Mouse (Mus musculus) liver, embryonic 14.5 days (tissue): ENCODE measurements around the gene Nrxn3. TPM values are rescaled to one million over a fixed set of nuclear protein-coding genes. Genes with fewer than 3 reads are reported as not detected.

Source experiments
- ATAC-seq: fragments of 200-750 bp; cut with Nextera tagmentation; 2 replicates; pipeline ENCODE4 v1.8.0; 2017; ENCODE audit warnings: moderate number of reproducible peaks, mild to moderate bottlenecking, moderate library complexity; ENCODE audit not compliant: insufficient read depth
- DNase-seq, 3 experiments: peaks; one replicate each; pipeline ENCODE4 v3.0.0-alpha.2; 2012 to 2013; ENCODE audit warnings: low read depth in 3 of 3, low spot score in 3 of 3
- H3K27ac ChIP-seq: fragments of 300-500 bp; sonication (generic); 2 replicates; pipeline ENCODE4 v1.5.1; 2014; ENCODE audit warnings: moderate library complexity, mild to moderate bottlenecking, control low read depth, inconsistent platforms
- H3K27me3 ChIP-seq: fragments of 300-500 bp; sonication (generic); 2 replicates; pipeline ENCODE4 v1.6.1; 2014; ENCODE audit warnings: mild to moderate bottlenecking, low read length, moderate library complexity; ENCODE audit not compliant: control insufficient read depth, insufficient read depth
- H3K36me3 ChIP-seq: fragments of 300-500 bp; sonication (generic); replicated peaks from 2 replicates; pipeline ENCODE4 v1.6.1; 2014; ENCODE audit warnings: low read depth; ENCODE audit not compliant: control insufficient read depth, insufficient read depth
- H3K4me1 ChIP-seq, 2 experiments: fragments of 200-500 bp in 1 of 2; fragments of 300-500 bp in 1 of 2; sonication (generic) in 1 of 2; replicated peaks; 2 replicates each; pipeline ENCODE4 v1.6.1; 2012 to 2014; ENCODE audit warnings: antibody characterized with exemption in 1 of 2, inconsistent platforms in 1 of 2, low read length in 1 of 2; ENCODE audit not compliant: control insufficient read depth in 2 of 2, insufficient read depth in 2 of 2
- H3K4me2 ChIP-seq: fragments of 300-500 bp; sonication (generic); 2 replicates; pipeline ENCODE4 v1.6.1; 2014; ENCODE audit warnings: low read depth, mild to moderate bottlenecking, control low read depth, moderate library complexity
- H3K4me3 ChIP-seq, 2 experiments: fragments of 200-500 bp in 1 of 2; fragments of 300-500 bp in 1 of 2; sonication (generic) in 1 of 2; 2 replicates each; pipeline ENCODE4 v1.5.1; 2012 to 2014; ENCODE audit warnings: low read depth in 2 of 2, low read length in 2 of 2, mild to moderate bottlenecking in 2 of 2, control low read depth in 1 of 2, inconsistent platforms in 1 of 2, moderate library complexity in 1 of 2; ENCODE audit not compliant: insufficient read depth in 1 of 2
- H3K9ac ChIP-seq: fragments of 300-500 bp; sonication (generic); replicated peaks from 2 replicates; pipeline ENCODE4 v1.6.1; 2014; ENCODE audit warnings: mild to moderate bottlenecking, control low read depth, moderate library complexity
- H3K9me3 ChIP-seq: fragments of 300-500 bp; sonication (generic); 2 replicates; pipeline ENCODE4 v1.6.1; 2016; ENCODE audit warnings: low read length, mixed read lengths; ENCODE audit not compliant: control insufficient read depth
- CTCF ChIP-seq: IDR thresholded peaks from 2 replicates; pipeline ENCODE4 v1.5.1; 2016; ENCODE audit warnings: antibody characterized with exemption, low read depth, control low read depth
- EP300 ChIP-seq: IDR thresholded peaks from 2 replicates; pipeline ENCODE4 v1.6.1; 2016; ENCODE audit warnings: antibody characterized with exemption, low read depth
- WGBS: fragments of 180-500 bp; shearing (Covaris S2); extraction: QIAGEN DNeasy Blood & Tissue Kit; methylation state at CpG from one replicate; pipeline ENCODE4 v1.1.7; 2014; ENCODE audit not compliant: insufficient replicate concordance; 5-methylcytosine and 5-hydroxymethylcytosine counted together
- polyA plus RNA-seq, 2 experiments: library from polyadenylated mRNA; depleted of rRNA in 1 of 2; stranded (reverse) in 1 of 2; unstranded in 1 of 2; fragments of >200 nt; fragmentation: Nextera tagmentation in 1 of 2; extraction: Ambion mirVana in 1 of 2; gene quantifications; 2 replicates each; pipeline versions ENCODE4 v1.2.1 to v1.2.3; 2012 to 2014

Gene Nrxn3
- polyA plus RNA-seq, 2 experiments = 0.12 to 0.38 TPM

DNA sequence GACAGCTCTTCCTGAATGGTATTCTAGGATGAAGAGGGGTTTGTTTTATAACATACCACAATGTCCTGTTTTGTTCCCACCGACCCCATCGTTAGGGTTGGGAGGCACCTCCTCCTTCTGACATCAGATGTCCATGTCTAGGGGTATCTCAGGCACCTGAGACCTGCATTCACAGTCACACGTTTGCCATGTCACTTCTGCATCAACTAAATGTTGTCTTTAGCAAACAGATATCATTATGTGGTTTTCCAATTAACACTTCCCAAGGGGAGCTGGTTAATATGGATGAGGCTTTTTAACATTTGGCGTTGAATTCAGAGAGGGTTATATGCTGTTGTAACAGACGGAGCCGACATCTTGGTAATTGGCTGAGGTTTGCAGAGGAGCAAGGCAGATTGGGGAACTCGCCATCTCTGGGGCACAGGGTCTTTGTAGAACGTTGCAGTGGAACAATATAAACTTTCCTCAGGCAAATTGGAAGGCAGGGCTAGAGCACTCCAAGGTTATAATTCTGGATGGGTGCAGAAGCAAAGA is 412.2 kb downstream of the Nrxn3 start:
- Histone ChIP-seq H3K27ac (no peak overlapping the region), H3K4me1 (no peaks in the 10 kb centered on the region), H3K36me3 (no peaks in the 10 kb centered on the region), H3K9me3 (no peaks in the 10 kb centered on the region), H3K4me3 (no peak overlapping the region), H3K4me2 (no peak overlapping the region), H3K27me3 (no peaks in the 10 kb centered on the region), H3K9ac (no peak overlapping the region)
- DNase-seq (no peak), ATAC-seq (no peak)
- TF ChIP-seq CTCF = no peak
- no peak for TF ChIP-seq EP300
- 47% methylated on average over 8 of the region's 8 CpGs for WGBS

DNA sequence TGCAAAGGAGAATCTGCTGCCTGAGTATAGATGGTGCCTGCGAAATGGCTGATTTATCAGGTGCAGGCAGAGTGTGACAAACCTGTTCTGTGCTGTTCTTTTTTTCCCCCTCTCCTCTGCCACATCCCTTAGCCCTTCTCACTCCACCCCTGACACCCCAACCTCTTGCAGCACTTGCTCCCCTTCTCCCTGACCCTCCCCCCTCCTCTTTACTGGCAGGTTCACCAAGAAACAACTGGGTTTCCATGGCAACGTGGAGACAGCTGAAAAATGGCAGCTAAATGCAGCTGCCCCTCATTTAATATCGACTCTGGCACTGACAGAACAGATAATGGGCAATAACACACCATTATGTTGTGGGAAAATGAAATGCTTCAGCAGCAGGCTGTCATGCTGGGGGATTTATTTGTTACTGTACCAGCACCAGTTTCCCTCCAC is 426.3 kb downstream of the Nrxn3 start:
- 19% methylated on average over 3 of the region's 3 CpGs for WGBS
- H3K4me3 ChIP-seq = no peak overlapping the region
- TF ChIP-seq CTCF = no peak
- TF ChIP-seq EP300 = no peak
- no peak overlapping the region for H3K27ac ChIP-seq
- no peaks in the 10 kb centered on the region for H3K9me3 ChIP-seq
- H3K27me3 ChIP-seq = no peaks in the 10 kb centered on the region
- H3K9ac ChIP-seq = no peak overlapping the region
- H3K36me3 ChIP-seq = no peaks in the 10 kb centered on the region
- DNase-seq = no peak
- H3K4me1 ChIP-seq = no peaks in the 10 kb centered on the region
- no peak for ATAC-seq
- H3K4me2 ChIP-seq = no peak overlapping the region

DNA sequence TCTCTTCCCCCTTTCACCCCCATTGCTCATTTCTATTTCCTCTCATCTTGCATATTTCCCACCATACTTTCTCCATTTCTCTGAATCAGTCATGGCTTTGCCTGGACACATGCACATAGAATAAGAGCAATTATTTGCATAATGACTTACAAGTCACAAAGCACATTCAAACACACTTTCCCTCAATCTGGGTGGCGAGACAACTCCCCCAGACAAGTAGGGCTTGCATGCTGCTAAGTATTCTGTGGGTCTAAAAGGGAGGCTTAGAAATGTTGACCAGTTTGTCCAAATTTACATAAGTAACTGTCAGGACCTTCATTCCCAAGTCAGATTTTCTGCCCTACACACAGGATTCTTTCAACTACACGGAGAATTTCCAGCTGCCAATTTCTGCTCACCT is 426.8 kb downstream of the Nrxn3 start:
- H3K4me1 ChIP-seq = no peaks in the 10 kb centered on the region
- no peak overlapping the region for H3K27ac ChIP-seq
- no peak overlapping the region for H3K4me2 ChIP-seq
- H3K36me3 ChIP-seq = no peaks in the 10 kb centered on the region
- WGBS = 36% methylated on average over 2 of the region's 2 CpGs
- no peaks in the 10 kb centered on the region for H3K9me3 ChIP-seq
- H3K9ac ChIP-seq = no peak overlapping the region
- no peaks in the 10 kb centered on the region for H3K27me3 ChIP-seq
- no peak for ATAC-seq
- DNase-seq = no peak
- TF ChIP-seq EP300 (no peak), CTCF (no peak)
- H3K4me3 ChIP-seq = no peak overlapping the region

DNA sequence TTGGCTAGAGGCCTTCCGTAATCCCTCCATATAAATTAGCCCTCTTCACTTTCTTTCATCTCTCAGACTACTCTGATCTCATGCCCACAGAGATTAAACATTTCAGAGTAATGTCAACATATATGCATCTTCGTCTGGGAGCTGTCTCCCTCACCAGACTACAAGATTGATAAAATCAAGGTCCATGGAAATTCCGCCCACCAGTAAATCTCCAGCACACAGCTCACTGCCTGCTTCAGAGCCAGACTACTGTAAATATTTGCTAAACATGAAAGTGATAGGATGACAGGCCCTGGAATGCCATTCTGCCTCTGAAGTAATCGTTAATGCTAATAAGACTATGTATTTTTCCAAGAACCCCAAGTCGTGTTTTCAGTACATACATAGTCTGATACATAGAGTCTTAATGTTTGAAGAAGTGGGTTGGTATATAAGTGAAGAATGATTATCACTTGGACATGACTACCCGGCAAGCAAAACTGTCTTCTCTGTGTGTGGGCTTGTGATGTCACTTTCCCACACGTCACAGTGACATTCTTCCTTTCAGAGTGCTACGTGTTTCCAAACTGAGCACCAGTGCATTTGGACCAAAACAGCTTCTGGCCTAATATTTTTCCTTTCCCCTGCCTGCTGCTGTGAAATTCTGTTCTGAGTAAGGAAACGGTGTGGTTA is 433.5 kb downstream of the Nrxn3 start:
- Histone ChIP-seq H3K27me3 (no peaks in the 10 kb centered on the region), H3K4me1 (no peaks in the 10 kb centered on the region), H3K4me3 (no peak overlapping the region), H3K9ac (no peak overlapping the region), H3K9me3 (no peaks in the 10 kb centered on the region), H3K27ac (no peak overlapping the region), H3K36me3 (no peaks in the 10 kb centered on the region), H3K4me2 (no peak overlapping the region)
- ATAC-seq = no peak
- 52% methylated on average over 9 of the region's 9 CpGs for WGBS
- TF ChIP-seq CTCF = no peak
- no peak for TF ChIP-seq EP300
- DNase-seq = no peak

DNA sequence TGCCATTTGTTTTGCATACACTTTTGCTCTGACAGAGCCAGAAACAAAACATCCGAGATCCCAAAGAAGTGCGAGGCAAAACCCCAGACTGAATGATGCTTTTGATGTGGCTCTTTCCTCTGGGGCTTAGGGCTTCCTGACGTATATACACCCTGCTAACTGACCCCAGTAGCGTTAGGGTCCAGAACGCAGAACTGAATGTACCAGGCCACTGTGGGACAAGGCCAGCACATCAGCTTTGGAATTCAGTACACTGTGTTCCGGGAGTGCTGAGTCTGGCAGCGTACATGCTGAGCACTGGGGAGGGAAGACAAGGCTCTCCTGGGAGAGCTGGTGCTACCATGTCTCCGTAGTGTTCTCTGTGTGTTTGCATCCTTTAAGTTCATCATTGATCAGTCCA is 436.7 kb downstream of the Nrxn3 start:
- no peak for TF ChIP-seq CTCF
- no peak for TF ChIP-seq EP300

More for the DNA sequence above, 436.7 kb downstream of the Nrxn3 start:
- Histone ChIP-seq H3K27ac (no peak overlapping the region), H3K4me1 (no peaks in the 10 kb centered on the region), H3K4me2 (no peak overlapping the region), H3K9ac (no peak overlapping the region), H3K36me3 (no peaks in the 10 kb centered on the region), H3K27me3 (no peaks in the 10 kb centered on the region), H3K9me3 (no peaks in the 10 kb centered on the region), H3K4me3 (no peak overlapping the region)
- WGBS = 64% methylated on average over 8 of the region's 8 CpGs
- DNase-seq = no peak
- ATAC-seq = no peak
